Mouse (Mus musculus): ENCODE measurements around the gene Ftsj1.
A peak's percentile ranks its signal among the peaks of the same experiment; 100 is the strongest.

Ftsj1 gene

DNA sequence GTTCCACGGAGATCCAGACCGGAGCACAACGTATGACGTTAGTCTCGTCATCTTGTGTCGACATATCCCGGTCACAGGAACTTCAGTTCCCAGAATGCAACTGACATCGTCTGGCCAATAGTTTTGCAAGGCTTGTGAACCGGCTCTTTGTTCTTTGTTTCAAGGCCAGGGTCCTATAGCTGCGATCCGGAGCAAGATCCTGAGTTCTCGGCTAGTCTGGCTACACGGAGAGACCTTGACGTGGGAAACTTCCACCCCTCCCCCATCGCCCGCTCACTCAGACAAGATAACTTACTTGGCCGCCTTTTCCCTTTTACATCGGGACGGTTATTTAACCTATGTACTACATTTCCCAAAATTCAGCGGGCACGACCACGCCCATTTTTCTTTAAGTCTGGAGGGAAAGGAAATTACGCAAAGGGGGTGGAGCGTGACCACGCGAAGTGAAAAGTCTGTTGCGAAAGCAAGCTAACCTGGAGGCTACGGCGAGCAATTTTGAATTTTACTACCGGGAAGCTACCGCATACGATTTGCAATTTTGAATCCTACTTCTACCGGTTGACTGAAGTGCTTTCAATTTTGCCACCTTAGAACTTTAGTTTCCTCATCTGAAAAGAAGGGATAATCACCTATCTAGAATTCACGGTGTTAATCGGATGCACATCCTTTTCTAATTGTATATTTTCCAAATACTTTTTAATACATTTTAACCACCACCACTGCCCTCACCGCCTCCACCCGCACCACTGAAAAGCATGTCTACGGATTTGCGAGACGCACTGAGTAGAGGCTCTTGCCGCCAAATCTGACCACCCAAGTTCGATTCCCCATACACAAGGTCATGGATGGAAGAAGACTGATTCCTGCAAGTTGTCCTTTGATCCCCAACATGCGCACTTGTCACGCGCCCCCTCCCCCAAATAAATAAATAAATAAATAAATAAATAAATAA lies at the start of gene Ftsj1:
TSS of gene Ftsj1 (minus strand) at position 73 of the 952 bp plus-strand sequence.
- DNase-seq (ENCODE audit: low spot score in 2 of 2), result peak; percentile 81 to 89

DNA sequence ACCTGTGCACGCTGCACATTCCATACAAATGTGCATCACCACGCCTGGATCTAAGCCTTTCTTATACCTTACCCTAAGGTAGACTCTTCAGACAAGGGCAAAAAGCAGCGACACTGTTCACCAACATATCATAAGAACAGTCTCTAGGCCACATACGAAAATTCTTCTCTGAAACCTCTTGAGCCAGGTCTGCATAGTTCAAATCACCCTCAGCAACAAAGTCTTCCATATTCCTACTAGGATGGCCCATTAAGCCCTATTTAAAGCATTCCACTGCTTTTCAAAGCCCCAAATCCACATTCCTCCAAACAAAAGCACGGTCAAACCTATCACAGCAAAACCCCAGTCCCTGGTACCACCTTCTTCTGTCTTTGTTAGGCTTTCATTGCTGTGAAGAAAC lies 36.4 kb upstream of the Ftsj1 start:
- no peak for DNase-seq (ENCODE audit: low spot score in 2 of 2)

DNA sequence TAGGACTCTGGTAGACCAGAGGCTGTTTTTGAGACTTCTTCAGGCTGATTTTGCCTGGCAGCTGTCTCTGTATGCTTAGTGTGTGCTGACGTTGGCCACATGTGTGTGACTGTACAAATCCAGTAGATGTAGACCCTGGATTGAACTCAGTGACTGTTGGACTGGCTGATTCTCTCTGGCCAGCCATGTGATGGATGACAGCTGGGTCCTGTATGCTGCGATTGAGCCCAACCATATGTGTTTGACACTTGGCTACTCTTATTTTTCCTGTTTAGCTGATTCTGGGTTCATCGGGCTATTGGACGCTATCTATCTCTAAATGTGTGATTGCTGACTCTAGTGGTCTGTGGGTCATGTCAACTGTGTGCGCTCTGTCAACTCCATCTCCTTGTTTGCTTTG lies 21.9 kb upstream of the Ftsj1 start:
- peak in 1 of 2 experiments; percentile 3 for DNase-seq (ENCODE audit: low spot score in 2 of 2)

DNA sequence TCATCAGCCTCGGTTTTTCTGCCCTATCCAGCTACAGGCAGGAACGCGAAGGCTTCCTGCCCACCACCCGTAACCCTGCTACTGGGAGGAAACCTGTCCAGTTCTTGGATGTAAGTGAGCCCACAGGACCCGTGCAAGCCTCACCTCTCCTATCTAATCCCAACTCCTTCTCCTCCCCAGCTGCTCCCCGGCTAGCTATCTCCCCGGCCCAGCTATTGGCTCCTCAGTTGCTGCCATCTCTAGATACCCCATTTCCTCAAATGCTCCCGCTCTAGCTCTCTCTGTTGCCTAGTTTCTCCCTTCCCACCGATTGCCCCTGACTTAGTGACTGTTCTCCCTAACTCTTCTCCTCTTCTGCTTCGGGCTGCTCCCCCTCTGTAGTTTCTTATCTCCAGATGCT lies 19.8 kb upstream of the Ftsj1 start:
- DNase-seq (ENCODE audit: low spot score in 2 of 2), result no peak

DNA sequence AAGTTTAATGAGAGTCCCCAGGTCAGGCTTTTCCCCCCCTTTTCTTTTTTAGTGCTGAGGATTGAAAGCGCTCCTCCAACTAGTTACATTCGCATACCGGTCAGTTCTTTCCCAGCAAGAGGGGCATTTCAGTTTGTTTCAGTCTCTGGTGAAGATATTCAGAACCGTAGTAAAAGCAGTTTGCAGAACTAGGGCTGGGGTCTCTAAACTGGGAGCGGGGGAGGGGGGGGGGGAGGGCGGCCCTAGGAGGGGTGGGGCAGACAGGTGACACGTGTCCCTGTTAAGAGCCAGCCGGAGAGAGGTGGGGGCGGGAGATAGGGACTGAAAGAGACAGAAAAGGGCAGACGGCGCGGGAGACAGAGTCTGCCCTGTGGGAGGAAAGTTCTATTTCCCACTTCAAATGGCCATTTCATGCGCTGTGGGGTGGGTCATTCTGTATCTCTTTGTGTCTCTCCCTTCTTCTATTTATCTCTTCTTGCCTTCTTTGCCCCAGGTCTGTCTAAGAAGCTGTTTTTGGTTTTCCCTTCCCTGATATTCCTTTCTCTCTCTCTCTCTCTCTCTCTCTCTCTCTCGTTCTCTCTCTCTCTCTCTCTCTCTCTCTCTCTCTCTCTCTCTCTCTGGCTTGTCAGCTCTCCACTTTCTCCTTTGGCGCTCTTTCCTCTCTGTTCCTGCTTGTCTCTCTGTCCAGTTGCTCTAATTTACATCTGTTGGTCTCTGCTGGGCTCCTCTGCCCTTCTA lies 19.0 kb upstream of the Ftsj1 start, which contains the start of gene Slc38a5:
TSS of gene Slc38a5 (plus strand) at position 51 of the 738 bp plus-strand sequence.
- DNase-seq (ENCODE audit: low spot score in 2 of 2), result no peak

DNA sequence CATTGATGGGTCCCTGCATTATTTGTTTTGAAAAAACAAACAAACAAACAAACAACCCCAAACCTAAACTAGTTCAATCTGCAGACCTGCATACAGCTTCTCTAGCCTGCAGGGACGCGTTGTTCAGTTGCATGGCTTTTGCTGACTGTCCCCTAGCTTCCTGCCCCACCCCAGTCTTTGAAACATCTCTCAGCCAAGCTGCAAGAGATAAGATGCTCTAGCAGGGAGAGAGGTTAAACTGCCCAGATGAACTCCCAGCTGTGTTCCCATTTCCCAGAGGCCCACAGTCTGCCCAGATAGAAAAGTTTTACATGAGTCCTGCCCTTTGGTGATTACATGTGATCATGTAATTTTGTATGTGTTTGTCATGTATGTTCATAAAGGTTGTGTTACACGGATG lies 12.0 kb upstream of the Ftsj1 start:
- no peak for DNase-seq (ENCODE audit: low spot score in 2 of 2)

DNA sequence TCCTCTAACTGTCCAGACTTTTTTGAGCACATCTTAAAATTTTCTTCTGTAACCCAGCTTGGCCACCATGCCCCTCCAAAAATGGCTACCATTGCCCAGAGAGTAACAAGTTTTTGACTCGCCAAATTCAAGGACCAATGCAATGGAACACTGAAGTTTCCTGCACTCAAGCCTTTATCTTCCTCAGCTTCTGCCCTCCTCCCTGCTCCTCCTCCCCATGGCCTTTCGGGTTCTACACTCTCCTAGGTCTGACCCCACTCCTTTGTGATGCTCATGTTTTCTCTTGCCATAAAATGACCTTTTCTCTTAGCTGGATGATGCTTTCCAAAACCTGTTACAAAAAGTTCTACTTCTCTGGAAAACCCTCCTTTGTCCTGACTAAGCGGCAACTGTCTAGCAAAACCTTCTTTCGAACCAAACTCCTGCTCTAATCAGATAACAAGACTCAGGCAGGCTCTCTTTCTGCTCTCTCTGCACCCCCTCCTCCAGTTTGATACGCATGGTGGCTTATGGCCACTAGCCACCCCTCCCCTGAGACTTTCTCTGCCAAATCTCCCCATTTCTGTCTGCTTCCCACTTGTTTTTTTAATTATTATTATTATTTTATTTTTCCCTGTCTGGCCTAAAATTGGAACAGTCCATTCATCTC lies 11.1 kb upstream of the Ftsj1 start:
- no peak for DNase-seq (ENCODE audit: low spot score in 2 of 2)

DNA sequence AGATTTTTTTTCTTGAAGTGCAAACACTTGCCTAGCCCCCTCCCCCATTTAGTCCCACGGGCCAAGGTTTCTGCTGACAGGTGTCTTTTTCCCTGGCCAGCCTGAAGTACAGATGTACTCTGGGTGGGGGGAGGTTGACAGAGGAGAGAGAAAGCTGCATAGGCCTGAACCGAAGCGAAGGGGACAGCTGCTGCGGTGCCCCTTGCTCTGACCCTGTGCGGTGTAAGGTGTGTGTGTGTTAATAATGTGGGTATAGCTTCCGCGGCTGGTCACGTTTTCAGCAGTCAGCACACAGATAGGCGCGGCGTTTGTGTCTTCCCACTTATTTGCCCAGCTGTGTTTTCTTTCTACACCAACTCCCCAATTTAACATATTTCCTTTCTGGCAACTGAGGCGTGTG lies 7.3 kb upstream of the Ftsj1 start:
- DNase-seq (ENCODE audit: low spot score in 2 of 2), result no peak

DNA sequence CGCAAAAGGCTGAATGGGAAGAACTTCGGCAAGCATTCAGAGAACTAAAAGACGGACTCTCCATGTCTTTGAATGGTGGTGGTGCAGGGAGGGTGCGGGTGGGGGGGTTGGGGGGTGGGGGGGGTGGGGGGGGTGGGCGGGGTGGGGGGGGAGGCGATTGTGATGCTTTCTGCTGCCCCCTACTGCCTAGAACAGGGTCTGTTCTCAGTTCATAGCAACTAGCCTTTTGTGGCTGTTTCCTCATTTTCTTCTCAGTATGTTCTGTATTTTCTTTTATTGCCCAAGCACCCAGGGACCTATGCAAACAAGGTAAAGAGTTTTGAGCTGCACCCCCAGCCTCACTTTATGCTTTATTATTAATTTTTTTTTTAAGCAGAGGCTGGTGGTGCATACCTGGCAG lies 3.6 kb upstream of the Ftsj1 start:
- DNase-seq (ENCODE audit: low spot score in 2 of 2), result no peak

DNA sequence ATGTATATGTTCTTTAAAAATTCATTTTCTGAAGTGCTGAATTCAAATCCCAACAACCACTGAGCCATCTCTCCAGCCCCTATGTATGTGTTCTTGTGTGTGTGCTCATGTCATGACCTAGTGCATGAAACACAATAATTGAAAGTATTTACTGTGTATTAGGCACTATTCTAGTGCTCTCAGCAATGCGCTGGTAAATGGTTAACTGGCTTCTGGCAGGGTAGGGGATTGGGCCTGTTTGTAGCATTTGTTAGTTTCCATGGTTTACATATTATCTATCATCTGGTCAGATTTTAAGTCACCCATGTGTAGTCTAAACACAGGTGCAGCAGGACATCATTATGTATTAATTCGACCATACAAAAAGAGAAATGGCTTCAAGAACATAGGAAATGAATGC lies 1.5 kb upstream of the Ftsj1 start:
- DNase-seq (ENCODE audit: low spot score in 2 of 2), result no peak

DNA sequence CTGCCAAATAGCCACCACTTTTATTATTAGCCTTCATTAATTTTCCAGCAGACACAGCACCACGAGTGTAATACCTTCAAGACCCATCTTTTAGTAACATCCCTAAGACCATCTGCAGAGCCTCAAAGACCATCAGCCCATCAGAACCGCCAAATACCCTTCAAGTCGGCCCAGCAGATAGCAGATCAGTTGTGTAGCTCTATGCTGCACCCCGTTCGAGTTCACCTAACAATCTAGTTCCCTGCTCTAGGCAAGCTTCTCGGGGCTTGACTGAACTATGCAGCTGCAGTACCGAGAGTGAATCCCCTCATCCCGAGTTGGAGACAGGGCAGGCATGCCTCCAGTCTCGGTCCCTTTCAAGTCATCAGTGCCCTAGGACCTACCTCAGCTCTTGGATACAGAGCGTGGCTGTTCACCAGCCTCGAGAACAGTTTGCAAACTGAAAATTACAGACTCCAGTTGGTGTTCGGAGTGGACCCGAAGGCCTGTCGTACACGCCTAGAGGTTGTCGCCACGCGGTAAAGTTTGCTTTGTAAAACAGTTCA lies 345 bp downstream of the Ftsj1 start:
- no peak for DNase-seq (ENCODE audit: low spot score in 2 of 2)

DNA sequence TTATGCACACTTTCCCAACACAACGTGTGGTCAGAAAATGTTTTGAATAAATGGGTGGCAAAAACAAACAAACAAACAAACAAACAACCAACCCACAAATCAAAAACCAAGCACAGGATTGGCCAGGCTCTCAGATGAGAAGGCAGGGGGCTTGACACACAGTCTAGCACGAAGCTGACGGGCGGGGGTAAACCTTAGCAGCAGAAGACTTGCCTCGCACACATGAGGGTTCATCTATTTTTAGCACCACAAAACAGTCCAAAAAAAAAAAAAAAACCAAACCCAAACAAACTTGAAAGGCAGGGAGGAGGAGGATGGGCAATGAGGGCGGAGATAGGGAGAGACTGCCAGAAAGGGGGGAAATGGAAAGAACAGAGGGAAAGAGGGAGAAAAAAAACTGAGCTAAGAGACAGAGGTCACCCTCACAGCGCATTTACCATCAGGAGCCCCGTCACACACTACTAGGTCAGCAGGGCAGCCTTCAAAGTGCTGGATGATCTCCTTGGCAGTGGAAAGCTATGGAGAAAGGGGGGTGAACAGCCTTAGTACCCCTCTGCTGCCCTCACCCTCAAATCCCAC lies 3.6 kb downstream of the Ftsj1 start:
- no peak for DNase-seq (ENCODE audit: low spot score in 2 of 2)

DNA sequence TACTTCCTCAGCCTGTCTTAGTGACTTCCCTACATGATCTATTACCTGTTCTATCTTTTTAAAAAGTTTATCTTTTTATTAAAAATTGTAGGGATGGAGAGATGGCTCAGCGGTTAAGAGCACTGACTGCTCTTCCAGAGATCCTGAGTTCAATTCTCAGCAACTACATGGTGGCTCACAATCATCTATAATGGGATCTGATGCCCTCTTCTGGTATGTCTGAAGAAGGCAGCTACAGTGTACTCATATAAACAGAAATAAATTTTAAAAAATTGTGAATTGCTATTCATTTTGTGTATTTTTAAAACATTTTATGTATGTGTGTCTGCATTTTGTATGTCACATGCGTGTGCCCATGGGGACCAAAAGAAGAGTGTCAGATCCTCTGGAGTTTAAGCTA lies 4.5 kb downstream of the Ftsj1 start:
- no peak for DNase-seq (ENCODE audit: low spot score in 2 of 2)

DNA sequence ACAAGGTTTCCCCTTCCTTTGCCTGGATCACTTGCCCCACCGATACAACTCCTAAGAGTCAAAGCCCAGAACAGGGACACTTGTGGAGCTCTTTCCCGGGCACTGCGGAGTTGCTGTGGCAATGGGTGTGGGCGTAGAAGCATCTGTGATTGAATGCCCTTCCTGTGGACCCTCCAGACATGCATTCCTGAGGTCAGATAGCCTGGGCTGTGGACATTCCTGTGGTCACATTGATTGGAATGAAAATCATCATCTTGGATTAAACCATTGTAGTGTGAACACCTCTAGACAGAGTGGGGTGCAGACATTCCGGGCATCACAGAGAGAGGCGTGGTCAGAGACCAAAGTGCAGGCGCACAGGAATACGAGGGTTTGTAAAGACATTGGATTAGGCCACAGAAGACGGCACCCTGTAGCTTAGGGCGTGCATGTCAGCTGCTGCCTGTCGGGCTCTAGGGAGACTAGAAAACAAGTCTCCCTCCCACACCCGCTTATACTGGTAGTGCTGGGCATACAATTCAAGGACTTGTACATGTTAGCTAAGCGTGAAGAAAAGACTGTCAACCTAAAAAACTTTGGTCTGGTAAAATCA lies 13.3 kb downstream of the Ftsj1 start:
- DNase-seq (ENCODE audit: low spot score in 2 of 2), result no peak

DNA sequence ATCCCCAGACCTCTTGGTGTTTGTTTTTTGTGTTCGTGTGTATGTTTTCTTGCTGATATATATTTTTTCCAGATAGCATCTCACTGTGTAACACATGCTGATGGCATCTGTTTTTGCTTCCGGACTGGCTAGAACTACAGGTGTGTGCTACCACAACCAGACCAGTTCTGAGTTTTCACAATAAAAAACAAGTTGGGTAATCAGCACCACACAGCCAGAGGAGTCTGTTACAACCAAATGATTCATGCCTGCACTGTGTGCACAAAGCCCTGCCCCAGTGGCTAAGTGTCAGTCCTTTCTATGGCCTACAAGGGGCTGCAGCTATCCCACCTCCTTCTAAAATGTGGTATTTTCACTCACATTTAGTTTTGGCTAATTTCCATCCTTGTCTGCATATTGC lies 15.5 kb downstream of the Ftsj1 start:
- no peak for DNase-seq (ENCODE audit: low spot score in 2 of 2)

DNA sequence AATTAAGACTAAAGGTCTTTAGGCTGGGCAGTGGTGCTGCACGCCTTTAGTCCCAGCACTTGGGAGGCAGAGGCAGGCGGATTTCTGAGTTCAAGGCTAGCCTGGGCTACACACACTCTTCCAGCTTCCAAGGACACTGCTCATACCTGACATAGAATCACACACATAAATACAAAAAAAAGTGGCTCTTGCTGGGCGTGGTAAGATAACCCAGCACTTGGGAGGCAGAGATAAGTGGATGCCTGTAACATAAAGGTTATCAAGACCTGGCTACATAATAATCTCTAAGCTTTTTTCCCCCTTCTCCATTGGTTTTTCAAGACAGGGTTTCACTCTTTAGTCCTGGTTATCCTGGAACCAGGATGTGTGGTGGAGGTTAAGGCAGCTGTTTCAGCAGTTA lies 18.6 kb downstream of the Ftsj1 start:
- DNase-seq (ENCODE audit: low spot score in 2 of 2), result no peak

DNA sequence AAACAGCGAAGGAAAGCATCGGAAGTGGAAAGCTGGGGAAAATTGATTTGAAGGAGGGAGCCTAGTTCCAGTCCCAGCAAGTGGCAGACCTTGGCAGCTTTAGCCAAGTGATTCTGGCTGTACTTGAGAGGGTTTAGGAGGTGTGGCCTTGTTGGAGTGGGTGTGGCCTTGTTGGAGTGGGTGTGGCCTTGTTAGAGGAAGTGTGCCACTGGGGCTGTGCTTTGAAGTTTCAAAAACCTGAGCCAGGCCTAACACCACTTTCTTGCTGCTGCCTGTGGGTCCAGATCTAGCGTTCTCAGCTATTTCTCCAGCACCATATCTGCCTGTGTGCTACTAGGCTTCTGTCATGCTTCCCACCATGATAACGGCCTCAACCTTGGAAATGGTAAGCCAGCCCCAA lies 21.9 kb downstream of the Ftsj1 start:
- DNase-seq (ENCODE audit: low spot score in 2 of 2), result no peak

DNA sequence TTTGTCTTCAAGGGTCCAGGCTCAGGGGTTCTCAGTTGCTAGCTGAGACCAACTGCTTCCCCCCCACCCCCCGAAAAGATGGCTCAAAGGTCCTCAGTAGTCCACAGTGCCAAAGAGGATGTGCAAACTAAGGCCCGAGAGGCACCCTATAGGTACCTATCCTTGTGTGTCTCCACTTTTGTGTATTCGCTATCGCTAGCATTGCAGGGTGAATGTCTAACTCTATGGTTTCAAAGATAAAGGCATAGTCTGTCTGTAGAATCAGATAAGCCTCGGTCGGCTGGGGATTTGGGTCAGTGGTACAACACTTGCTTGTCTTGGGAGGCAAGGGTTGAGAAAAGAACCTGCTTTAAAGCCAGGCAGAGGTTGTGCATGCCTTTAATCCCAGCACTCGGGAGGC lies 28.7 kb downstream of the Ftsj1 start:
- DNase-seq (ENCODE audit: low spot score in 2 of 2), result no peak

DNA sequence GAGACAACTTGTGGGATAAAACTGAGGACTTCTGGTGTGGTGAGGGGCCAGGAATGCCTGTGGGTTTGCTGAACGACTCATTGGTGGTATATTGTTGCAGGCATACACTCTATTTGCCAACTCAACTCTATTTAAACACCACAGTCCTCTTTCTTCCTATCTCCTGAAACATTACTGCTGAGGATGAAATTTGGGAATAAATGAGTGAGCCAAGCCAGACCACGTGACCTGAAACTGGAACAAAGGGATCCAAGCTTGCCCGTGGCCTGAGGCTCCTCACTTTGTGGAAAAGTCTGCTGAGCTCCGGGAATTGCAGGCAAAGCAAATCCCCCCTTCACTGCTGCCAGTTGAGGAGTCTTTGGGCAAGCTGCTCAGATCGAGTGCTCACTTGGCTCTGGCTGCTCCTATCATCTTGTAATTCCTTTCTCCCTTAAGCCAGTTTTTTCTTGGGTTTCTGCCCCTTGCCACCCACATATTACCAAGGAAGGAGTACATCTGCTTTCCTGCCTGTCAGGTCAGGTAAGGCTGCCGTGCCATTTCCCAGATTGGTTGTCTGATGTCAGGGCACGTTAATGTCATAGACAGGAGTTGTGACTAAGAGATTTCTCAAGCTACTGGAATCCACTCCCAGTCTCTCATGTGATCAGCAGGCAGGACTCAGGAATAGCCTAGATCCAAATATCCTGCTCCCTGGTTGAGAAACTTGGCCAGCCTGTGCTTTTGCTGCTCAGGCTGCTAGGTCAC lies 29.4 kb downstream of the Ftsj1 start:
- peak; percentile 1 to 15 for DNase-seq (ENCODE audit: low spot score in 2 of 2)

DNA sequence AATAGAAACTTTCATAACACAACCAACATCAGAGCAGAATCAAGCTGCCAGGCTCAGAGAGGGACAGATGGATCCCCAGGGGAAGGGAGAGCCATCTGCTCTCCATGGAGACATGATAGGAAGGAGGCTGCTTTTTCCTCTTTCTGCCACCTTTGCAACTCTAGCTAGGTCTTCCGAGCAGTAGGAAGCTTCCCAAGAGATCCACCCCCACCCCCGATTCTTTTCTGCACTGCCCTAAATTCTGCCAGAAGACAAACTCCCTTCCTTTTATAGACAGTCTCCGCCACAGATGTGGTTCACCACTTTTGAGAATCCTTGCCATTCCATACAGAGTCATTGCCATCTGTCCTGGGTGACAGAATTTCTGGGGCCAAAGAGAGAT lies 29.9 kb downstream of the Ftsj1 start:
- DNase-seq (ENCODE audit: low spot score in 2 of 2), result no peak

DNA sequence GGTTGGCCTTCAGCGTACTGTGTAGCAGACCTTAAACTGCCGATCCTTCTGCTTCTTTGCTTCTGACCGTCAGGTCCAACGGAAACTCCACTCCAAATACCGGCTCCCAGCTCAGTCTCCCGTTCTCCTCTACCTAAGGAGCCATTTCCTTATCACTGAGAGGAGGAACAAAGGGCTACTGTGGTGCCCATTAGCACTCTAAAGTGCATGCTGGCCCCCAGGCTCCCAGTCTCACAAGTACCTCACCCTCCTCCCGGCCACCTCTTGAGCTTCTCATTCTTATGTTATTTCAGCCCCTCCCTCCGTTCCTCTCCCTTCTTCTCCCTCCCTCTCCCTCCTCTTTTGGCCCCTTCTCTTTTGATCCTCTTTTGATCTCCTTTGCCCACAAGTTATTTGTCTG lies 32.6 kb downstream of the Ftsj1 start:
- no peak for DNase-seq (ENCODE audit: low spot score in 2 of 2)

Measured in heart, adult 9 months (tissue).